Mouse (Mus musculus) thymus, adult 2 months (tissue): ENCODE measurements around the gene Tnfrsf11a.

Experiments used
- CTCF ChIP-seq: fragments of 200-500 bp; IDR thresholded peaks from 2 replicates; pipeline ENCODE4 v1.5.1; 2012; ENCODE audit warnings: mild to moderate bottlenecking, control low read depth, low read length, moderate library complexity, borderline replicate concordance; ENCODE audit not compliant: control insufficient read depth, poor library complexity, insufficient read depth; ENCODE audit errors: extremely low read depth
- POLR2A ChIP-seq: fragments of 200-500 bp; IDR thresholded peaks from 2 replicates; pipeline ENCODE4 v1.6.1; 2012; ENCODE audit warnings: mild to moderate bottlenecking, low read length, control low read depth, moderate library complexity; ENCODE audit not compliant: control insufficient read depth, poor library complexity, insufficient read depth; ENCODE audit errors: extremely low read depth

- no peak for TF ChIP-seq POLR2A
- TF ChIP-seq CTCF, result no peak
Observed at GRCm38 (mm10) chr1:105739493-105739892, 41.0 kb upstream of the Tnfrsf11a start.
